Mouse (Mus musculus): ENCODE measurements around the gene Pif1. TPM values are rescaled to one million over a fixed set of nuclear protein-coding genes. Genes with fewer than 3 reads are reported as not detected.
A peak's percentile ranks its signal among the peaks of the same experiment; 100 is the strongest.

Gene Pif1
- polyA plus RNA-seq, 1 experiment from 2014 or later, result 9.0 TPM

GRCm38 (mm10) chr9:65606321-65607109, 19.6 kb downstream of the Pif1 start:
- Histone ChIP-seq H3K4me2 (ENCODE audit: low read depth, low read length) (no peak overlapping the region), H3K9ac (ENCODE audit: low read depth, low read length) (peak overlapping the region; percentile 31; the same call in 1 of the 2 replicates), H3K36me3 (ENCODE audit: control insufficient read depth, insufficient read depth, low read length) (no peaks in the 10 kb centered on the region), H3K4me1 (ENCODE audit: control insufficient read depth, insufficient read depth, low read length) (no peaks in the 10 kb centered on the region), H3K27ac (ENCODE audit: low read length) (peak overlapping the region; percentile 60), H3K9me3 (ENCODE audit: control insufficient read depth, low read length) (no peaks in the 10 kb centered on the region), H3K4me3 (ENCODE audit: low read length) (no peak overlapping the region), H3K27me3 (replicated peaks; ENCODE audit: control insufficient read depth, insufficient read depth, low read length) (no peaks in the 10 kb centered on the region)
- ATAC-seq, result peak; percentile 68
- WGBS, result 47% methylated on average over 9 of the region's 9 CpGs

GRCm38 (mm10) chr9:65607120-65607519, 20.2 kb downstream of the Pif1 start:
- no peaks in the 10 kb centered on the region for H3K9me3 ChIP-seq (ENCODE audit: control insufficient read depth, low read length)
- peak; percentile 34 for ATAC-seq
- no peaks in the 10 kb centered on the region for H3K27me3 ChIP-seq (replicated peaks; ENCODE audit: control insufficient read depth, insufficient read depth, low read length)
- H3K27ac ChIP-seq (ENCODE audit: low read length), result peak overlapping the region; percentile 55; the same call in 1 of the 2 replicates
- H3K4me3 ChIP-seq (ENCODE audit: low read length), result no peak overlapping the region
- no peaks in the 10 kb centered on the region for H3K4me1 ChIP-seq (ENCODE audit: control insufficient read depth, insufficient read depth, low read length)
- WGBS, result 29% methylated on average over 2 of the region's 2 CpGs
- no peaks in the 10 kb centered on the region for H3K36me3 ChIP-seq (ENCODE audit: control insufficient read depth, insufficient read depth, low read length)
- H3K4me2 ChIP-seq (ENCODE audit: low read depth, low read length), result no peak overlapping the region
- no peak overlapping the region for H3K9ac ChIP-seq (ENCODE audit: low read depth, low read length)

- no peaks in the 10 kb centered on the region for H3K4me1 ChIP-seq (ENCODE audit: control insufficient read depth, insufficient read depth, low read length)
- H3K9me3 ChIP-seq (ENCODE audit: control insufficient read depth, low read length), result no peaks in the 10 kb centered on the region
- no peak overlapping the region for H3K27ac ChIP-seq (ENCODE audit: low read length)
- 65% methylated on average over 5 of the region's 5 CpGs for WGBS
- no peak overlapping the region for H3K4me3 ChIP-seq (ENCODE audit: low read length)
- no peaks in the 10 kb centered on the region for H3K27me3 ChIP-seq (replicated peaks; ENCODE audit: control insufficient read depth, insufficient read depth, low read length)
- H3K36me3 ChIP-seq (ENCODE audit: control insufficient read depth, insufficient read depth, low read length), result no peaks in the 10 kb centered on the region
- no peak for ATAC-seq
- no peak overlapping the region for H3K9ac ChIP-seq (ENCODE audit: low read depth, low read length)
- H3K4me2 ChIP-seq (ENCODE audit: low read depth, low read length), result no peak overlapping the region
Observed at GRCm38 (mm10) chr9:65611969-65612486, 25.1 kb downstream of the Pif1 start.

GRCm38 (mm10) chr9:65613098-65613497, 26.1 kb downstream of the Pif1 start:
- no peak overlapping the region for H3K9ac ChIP-seq (ENCODE audit: low read depth, low read length)
- no peaks in the 10 kb centered on the region for H3K27me3 ChIP-seq (replicated peaks; ENCODE audit: control insufficient read depth, insufficient read depth, low read length)
- H3K4me2 ChIP-seq (ENCODE audit: low read depth, low read length), result no peak overlapping the region
- no peak overlapping the region for H3K4me3 ChIP-seq (ENCODE audit: low read length)
- 42% methylated on average over 2 of the region's 2 CpGs for WGBS
- no peak overlapping the region for H3K27ac ChIP-seq (ENCODE audit: low read length)
- no peaks in the 10 kb centered on the region for H3K9me3 ChIP-seq (ENCODE audit: control insufficient read depth, low read length)
- no peaks in the 10 kb centered on the region for H3K36me3 ChIP-seq (ENCODE audit: control insufficient read depth, insufficient read depth, low read length)
- no peaks in the 10 kb centered on the region for H3K4me1 ChIP-seq (ENCODE audit: control insufficient read depth, insufficient read depth, low read length)
- no peak; the same call in 1 of the 2 replicates for ATAC-seq

- 66% methylated on average over 3 of the region's 3 CpGs for WGBS
- H3K4me1 ChIP-seq (ENCODE audit: control insufficient read depth, insufficient read depth, low read length), result no peaks in the 10 kb centered on the region
- H3K27me3 ChIP-seq (replicated peaks; ENCODE audit: control insufficient read depth, insufficient read depth, low read length), result no peaks in the 10 kb centered on the region
- no peak overlapping the region for H3K4me2 ChIP-seq (ENCODE audit: low read depth, low read length)
- H3K27ac ChIP-seq (ENCODE audit: low read length), result no peak overlapping the region
- no peaks in the 10 kb centered on the region for H3K36me3 ChIP-seq (ENCODE audit: control insufficient read depth, insufficient read depth, low read length)
- H3K9ac ChIP-seq (ENCODE audit: low read depth, low read length), result no peak overlapping the region
- no peak overlapping the region for H3K4me3 ChIP-seq (ENCODE audit: low read length)
- H3K9me3 ChIP-seq (ENCODE audit: control insufficient read depth, low read length), result no peaks in the 10 kb centered on the region
- no peak for ATAC-seq
Observed at GRCm38 (mm10) chr9:65619311-65619710, 32.4 kb downstream of the Pif1 start.

GRCm38 (mm10) chr9:65621196-65621595, 34.2 kb downstream of the Pif1 start:
- no peaks in the 10 kb centered on the region for H3K9me3 ChIP-seq (ENCODE audit: control insufficient read depth, low read length)
- H3K27me3 ChIP-seq (replicated peaks; ENCODE audit: control insufficient read depth, insufficient read depth, low read length), result no peaks in the 10 kb centered on the region
- 90% methylated on average over 4 of the region's 4 CpGs for WGBS
- H3K4me2 ChIP-seq (ENCODE audit: low read depth, low read length), result no peak overlapping the region
- no peaks in the 10 kb centered on the region for H3K36me3 ChIP-seq (ENCODE audit: control insufficient read depth, insufficient read depth, low read length)
- H3K27ac ChIP-seq (ENCODE audit: low read length), result no peak overlapping the region
- H3K9ac ChIP-seq (ENCODE audit: low read depth, low read length), result no peak overlapping the region
- H3K4me1 ChIP-seq (ENCODE audit: control insufficient read depth, insufficient read depth, low read length), result no peaks in the 10 kb centered on the region
- no peak for ATAC-seq
- no peak overlapping the region for H3K4me3 ChIP-seq (ENCODE audit: low read length)

GRCm38 (mm10) chr9:65621666-65622065, 34.7 kb downstream of the Pif1 start:
- no peak for ATAC-seq
- Histone ChIP-seq H3K27ac (ENCODE audit: low read length) (no peak overlapping the region), H3K36me3 (ENCODE audit: control insufficient read depth, insufficient read depth, low read length) (no peaks in the 10 kb centered on the region), H3K4me2 (ENCODE audit: low read depth, low read length) (no peak overlapping the region), H3K27me3 (replicated peaks; ENCODE audit: control insufficient read depth, insufficient read depth, low read length) (no peaks in the 10 kb centered on the region), H3K4me3 (ENCODE audit: low read length) (no peak overlapping the region), H3K9me3 (ENCODE audit: control insufficient read depth, low read length) (no peaks in the 10 kb centered on the region), H3K4me1 (ENCODE audit: control insufficient read depth, insufficient read depth, low read length) (no peaks in the 10 kb centered on the region), H3K9ac (ENCODE audit: low read depth, low read length) (no peak overlapping the region)
- WGBS, result 79% methylated on average over 2 of the region's 2 CpGs

- Histone ChIP-seq H3K9me3 (ENCODE audit: control insufficient read depth, low read length) (no peaks in the 10 kb centered on the region), H3K4me1 (ENCODE audit: control insufficient read depth, insufficient read depth, low read length) (no peaks in the 10 kb centered on the region), H3K4me3 (ENCODE audit: low read length) (no peak overlapping the region), H3K27me3 (replicated peaks; ENCODE audit: control insufficient read depth, insufficient read depth, low read length) (no peaks in the 10 kb centered on the region; the same call in 1 of the 2 replicates), H3K36me3 (ENCODE audit: control insufficient read depth, insufficient read depth, low read length) (no peaks in the 10 kb centered on the region), H3K27ac (ENCODE audit: low read length) (no peak overlapping the region), H3K4me2 (ENCODE audit: low read depth, low read length) (no peak overlapping the region), H3K9ac (ENCODE audit: low read depth, low read length) (no peak overlapping the region)
- ATAC-seq, result no peak
- 91% methylated on average over 5 of the region's 5 CpGs for WGBS
Observed at GRCm38 (mm10) chr9:65622826-65623225, 35.9 kb downstream of the Pif1 start.

GRCm38 (mm10) chr9:65624266-65624665, 37.3 kb downstream of the Pif1 start:
- Histone ChIP-seq H3K36me3 (ENCODE audit: control insufficient read depth, insufficient read depth, low read length) (no peaks in the 10 kb centered on the region), H3K4me2 (ENCODE audit: low read depth, low read length) (no peak overlapping the region), H3K9ac (ENCODE audit: low read depth, low read length) (no peak overlapping the region), H3K9me3 (ENCODE audit: control insufficient read depth, low read length) (no peaks in the 10 kb centered on the region), H3K4me3 (ENCODE audit: low read length) (no peak overlapping the region), H3K4me1 (ENCODE audit: control insufficient read depth, insufficient read depth, low read length) (peaks cover 6% of the 10 kb centered on the region), H3K27ac (ENCODE audit: low read length) (no peak overlapping the region), H3K27me3 (replicated peaks; ENCODE audit: control insufficient read depth, insufficient read depth, low read length) (peaks cover 8% of the 10 kb centered on the region)
- no peak for ATAC-seq
- WGBS, result 67% methylated on average over 2 of the region's 2 CpGs

Data from intestine, embryonic 16.5 days (tissue).